Mouse (Mus musculus) bone marrow, adult 2 months (tissue): Measurements from ENCODE around the gene Ube2d3.

Experiments
- CTCF ChIP-seq: fragments of 200-500 bp; IDR thresholded peaks from 2 replicates; pipeline ENCODE4 v1.5.1; 2011; ENCODE audit warnings: low read length, control low read depth; ENCODE audit not compliant: control insufficient read depth, insufficient read depth
- POLR2A ChIP-seq: fragments of 200-500 bp; IDR thresholded peaks from 2 replicates; pipeline ENCODE4 v1.6.1; 2011; ENCODE audit warnings: low read depth, mild to moderate bottlenecking, control low read depth, low read length, borderline replicate concordance; ENCODE audit not compliant: control insufficient read depth

- TF ChIP-seq POLR2A = no peak
- no peak for TF ChIP-seq CTCF
Observed at GRCm38 (mm10) chr3:135396081-135396480, 41.9 kb upstream of the Ube2d3 start.
